Mouse (Mus musculus): ENCODE results near the gene Speer4b. TPM values are rescaled to one million over a fixed set of nuclear protein-coding genes. Genes with fewer than 3 reads are reported as not detected.

Speer4b gene
- total RNA-seq (2023) = not detected

GRCm38 (mm10) chr5:27501338-27501737, at the start of gene Speer4b:
TSS of gene Speer4b (minus strand) at chr5:27501438.

